Mouse (Mus musculus): ENCODE measurements around the gene Cldn24. TPM values are rescaled to one million over a fixed set of nuclear protein-coding genes. Genes with fewer than 3 reads are reported as not detected.
A peak's percentile ranks its signal among the peaks of the same experiment; 100 is the strongest.

The Cldn24 gene
- total RNA-seq (2012; rRNA removed) (not detected in 2 replicates), polyA plus RNA-seq (2012; ENCODE audit: insufficient read depth in 1 of 2, insufficient read length in 2 of 2, low read depth in 1 of 2, low replicate concordance in 2 of 2, missing spikeins in 1 of 2) (not detected)

- H3K27me3 ChIP-seq (ENCODE audit: control insufficient read depth in 1 of 2, insufficient read depth in 2 of 2, low read length in 2 of 2), result no peaks in the 10 kb centered on the region
- H3K79me2 ChIP-seq (ENCODE audit: control insufficient read depth, insufficient read depth, low read length, poor library complexity), result no peaks in the 10 kb centered on the region
- no peak for TF ChIP-seq NELFE (IDR thresholded peaks at IDR 0.05; ENCODE audit: low read depth, low read length)
- TF ChIP-seq RAD21 (IDR thresholded peaks at IDR 0.05; ENCODE audit: low read depth, low read length), result no peak
- H3K4me1 ChIP-seq (ENCODE audit: control insufficient read depth in 1 of 2, insufficient read depth in 2 of 2, low read length in 2 of 2), result no peaks in the 10 kb centered on the region
- no peaks in the 10 kb centered on the region for H3K36me3 ChIP-seq (ENCODE audit: control insufficient read depth in 1 of 2, insufficient read depth in 2 of 2, low read length in 2 of 2)
- no peaks in the 10 kb centered on the region for H3K9me3 ChIP-seq (replicated peaks; ENCODE audit: insufficient read depth, low read length)
- DNase-seq (ENCODE audit: low read depth, low spot score), result no peak
- no peak within 1 kb of the TSS for H3K4me3 ChIP-seq (ENCODE audit: control insufficient read depth in 1 of 2, insufficient read depth in 1 of 2, low read depth in 2 of 2, low read length in 2 of 2)
- H3K9ac ChIP-seq (ENCODE audit: control insufficient read depth, low read depth, low read length, poor library complexity, severe bottlenecking), result no peak within 1 kb of the TSS
- no peak within 1 kb of the TSS for H3K27ac ChIP-seq (ENCODE audit: control insufficient read depth, low read depth, low read length)
These were observed at the start of gene Cldn24 for GRCm38 (mm10) chr8:47821843-47822242. Gene Cldn24, plus strand, starts transcription at chr8:47822143.

- no peak overlapping the region for H3K9ac ChIP-seq (ENCODE audit: control insufficient read depth, low read depth, low read length, poor library complexity, severe bottlenecking)
- no peaks in the 10 kb centered on the region for H3K9me3 ChIP-seq (replicated peaks; ENCODE audit: insufficient read depth, low read length)
- TF ChIP-seq POLR2AphosphoS2 (IDR thresholded peaks at IDR 0.05; ENCODE audit: low read length) (no peak), MAZ (IDR thresholded peaks at IDR 0.05; ENCODE audit: low read depth, low read length) (no peak), BHLHE40 (IDR thresholded peaks at IDR 0.05; ENCODE audit: borderline replicate concordance, low read depth, low read length) (no peak), GABPA (IDR thresholded peaks at IDR 0.05; ENCODE audit: low read depth, low read length) (no peak), UBTF (IDR thresholded peaks at IDR 0.05; ENCODE audit: borderline replicate concordance, insufficient read depth, low read depth, low read length) (no peak), CHD2 (IDR thresholded peaks at IDR 0.05; ENCODE audit: low read length) (no peak), KAT2A (conservative IDR thresholded peaks at IDR 0.05; ENCODE audit: low read depth, low read length) (no peak), GATA1 (IDR thresholded peaks at IDR 0.05; ENCODE audit: low read depth, low read length) (no peak), ZMIZ1 (IDR thresholded peaks at IDR 0.05; ENCODE audit: low read depth, low read length) (no peak), ELF1 (IDR thresholded peaks at IDR 0.05; ENCODE audit: low read depth, low read length) (no peak)
- H3K79me2 ChIP-seq (ENCODE audit: control insufficient read depth, insufficient read depth, low read length, poor library complexity), result no peaks in the 10 kb centered on the region
- DNase-seq (ENCODE audit: low read depth, low spot score), result peak; percentile 10
- H3K4me1 ChIP-seq (ENCODE audit: control insufficient read depth in 1 of 2, insufficient read depth in 2 of 2, low read length in 2 of 2), result no peaks in the 10 kb centered on the region
- no peak overlapping the region for H3K4me3 ChIP-seq (ENCODE audit: control insufficient read depth in 1 of 2, insufficient read depth in 1 of 2, low read depth in 2 of 2, low read length in 2 of 2)
- no peaks in the 10 kb centered on the region for H3K36me3 ChIP-seq (ENCODE audit: control insufficient read depth in 1 of 2, insufficient read depth in 2 of 2, low read length in 2 of 2)
- H3K27me3 ChIP-seq (ENCODE audit: control insufficient read depth in 1 of 2, insufficient read depth in 2 of 2, low read length in 2 of 2), result peaks cover 0 to 6% of the 10 kb centered on the region in 2 experiments; a peak in 2 of 4 replicates
- no peak overlapping the region for H3K27ac ChIP-seq (ENCODE audit: control insufficient read depth, low read depth, low read length)
These were observed 49.0 kb upstream of the Cldn24 start for GRCm38 (mm10) chr8:47772986-47773385.

DNA sequence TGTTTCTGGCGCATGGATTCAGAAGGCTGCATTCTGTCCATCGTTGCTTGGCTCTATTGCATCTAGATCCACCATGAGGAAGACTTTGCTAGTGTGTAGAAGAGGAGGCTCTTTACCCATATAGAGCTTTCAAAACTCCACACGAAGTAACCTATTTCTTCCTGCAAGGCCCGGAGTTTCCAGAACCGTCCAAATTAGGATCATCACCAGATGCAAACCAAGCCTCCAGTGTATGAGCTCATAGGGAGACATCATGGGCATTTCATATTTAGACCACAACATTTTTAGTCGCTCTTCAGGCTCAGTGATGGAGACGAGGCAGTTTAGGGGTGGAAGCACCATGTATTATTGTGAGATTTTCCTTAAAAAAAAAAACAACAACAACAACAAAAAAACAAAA, 44.5 kb upstream of the Cldn24 start:
- Histone ChIP-seq H3K79me2 (ENCODE audit: control insufficient read depth, insufficient read depth, low read length, poor library complexity) (no peaks in the 10 kb centered on the region), H3K9me3 (replicated peaks; ENCODE audit: insufficient read depth, low read length) (no peaks in the 10 kb centered on the region), H3K4me1 (ENCODE audit: control insufficient read depth in 1 of 2, insufficient read depth in 2 of 2, low read length in 2 of 2) (no peaks in the 10 kb centered on the region), H3K36me3 (ENCODE audit: control insufficient read depth in 1 of 2, insufficient read depth in 2 of 2, low read length in 2 of 2) (no peaks in the 10 kb centered on the region), H3K27ac (ENCODE audit: control insufficient read depth, low read depth, low read length) (no peak overlapping the region), H3K4me3 (ENCODE audit: control insufficient read depth in 1 of 2, insufficient read depth in 1 of 2, low read depth in 2 of 2, low read length in 2 of 2) (no peak overlapping the region), H3K27me3 (ENCODE audit: control insufficient read depth in 1 of 2, insufficient read depth in 2 of 2, low read length in 2 of 2) (peaks cover 0 to 3% of the 10 kb centered on the region in 2 experiments; a peak in 2 of 4 replicates), H3K9ac (ENCODE audit: control insufficient read depth, low read depth, low read length, poor library complexity, severe bottlenecking) (no peak overlapping the region)
- no peak for DNase-seq (ENCODE audit: low read depth, low spot score)
- TF ChIP-seq E2F4 (IDR thresholded peaks at IDR 0.05; ENCODE audit: borderline replicate concordance, low read depth, low read length) (no peak), POLR2AphosphoS5 (IDR thresholded peaks at IDR 0.05; ENCODE audit: borderline replicate concordance, low read depth, low read length) (no peak), JUND (IDR thresholded peaks at IDR 0.05; ENCODE audit: low read depth, low read length) (no peak), GATA1 (IDR thresholded peaks at IDR 0.05; ENCODE audit: low read depth, low read length) (no peak), HCFC1 (IDR thresholded peaks at IDR 0.05; ENCODE audit: low read depth, low read length) (no peak)
